Mouse (Mus musculus): ENCODE data around the gene Pigk.

Pigk gene

DNA sequence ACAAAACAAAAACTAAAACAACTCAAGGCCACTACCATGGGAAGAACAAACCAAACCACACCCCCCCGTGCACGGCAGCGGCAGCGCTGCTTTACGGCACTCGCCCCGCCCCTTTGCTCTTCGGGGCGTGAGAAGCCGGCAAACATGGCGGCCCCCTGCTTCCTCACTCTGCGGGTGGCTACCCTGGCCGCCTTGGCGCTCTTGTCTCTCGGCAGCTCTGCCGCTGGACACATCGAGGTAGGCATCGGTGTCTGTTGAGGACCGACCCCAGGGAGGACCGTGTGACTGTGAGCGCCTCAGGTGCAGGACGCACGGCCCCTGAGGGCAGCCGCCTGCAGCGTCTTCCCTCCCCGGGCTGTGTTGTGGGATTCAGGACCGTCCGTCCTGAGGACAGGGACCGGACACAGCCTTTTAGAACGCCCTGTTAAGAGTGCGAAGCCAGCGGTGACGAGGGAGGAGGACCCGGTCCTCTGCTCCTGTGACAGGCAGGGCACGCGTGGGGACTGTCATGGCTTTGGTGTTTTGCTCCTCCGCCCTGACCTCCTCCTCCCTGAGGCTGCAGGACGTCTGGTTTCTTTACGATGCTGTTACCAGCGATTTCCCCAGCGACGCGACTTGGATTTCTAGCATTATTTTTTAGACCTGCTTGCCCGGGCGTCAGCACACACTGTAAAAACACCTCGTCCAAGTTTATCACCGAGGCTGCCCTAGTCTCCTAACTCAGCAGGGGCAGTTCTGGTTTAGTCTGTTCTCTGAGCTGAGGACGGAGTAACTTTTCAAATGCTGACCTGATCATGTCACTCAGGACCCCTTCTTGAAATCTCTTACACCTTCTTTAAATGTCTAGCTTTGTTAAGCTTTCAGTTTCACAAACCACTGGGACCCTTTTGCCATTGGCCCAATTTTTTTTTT is at the start of gene Pigk:
Pigk (plus strand) TSS at position 110 of the 912 bp plus-strand sequence.
- DNase-seq (ENCODE audit: low read depth, low spot score), result peak; percentile 91

DNA sequence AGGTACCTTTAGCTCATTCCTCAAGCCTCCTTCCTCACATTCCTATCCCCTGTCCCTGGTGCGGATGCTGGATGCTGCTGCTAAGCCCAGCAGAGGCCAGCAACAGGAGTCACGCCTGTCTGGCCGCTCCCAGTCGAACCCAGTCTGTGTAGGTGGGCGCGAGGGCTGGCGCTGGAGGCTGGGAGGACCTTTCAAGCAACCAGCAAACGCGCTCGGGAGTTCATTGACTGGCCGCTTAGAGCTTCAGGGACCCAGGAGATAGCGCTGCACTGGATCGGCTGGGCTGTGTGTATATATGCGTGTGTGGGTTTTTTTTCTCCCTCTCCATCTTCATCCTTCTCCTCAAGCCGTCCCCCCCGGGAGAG is 46.9 kb upstream of the Pigk start:
- DNase-seq (ENCODE audit: low read depth, low spot score), result no peak

DNA sequence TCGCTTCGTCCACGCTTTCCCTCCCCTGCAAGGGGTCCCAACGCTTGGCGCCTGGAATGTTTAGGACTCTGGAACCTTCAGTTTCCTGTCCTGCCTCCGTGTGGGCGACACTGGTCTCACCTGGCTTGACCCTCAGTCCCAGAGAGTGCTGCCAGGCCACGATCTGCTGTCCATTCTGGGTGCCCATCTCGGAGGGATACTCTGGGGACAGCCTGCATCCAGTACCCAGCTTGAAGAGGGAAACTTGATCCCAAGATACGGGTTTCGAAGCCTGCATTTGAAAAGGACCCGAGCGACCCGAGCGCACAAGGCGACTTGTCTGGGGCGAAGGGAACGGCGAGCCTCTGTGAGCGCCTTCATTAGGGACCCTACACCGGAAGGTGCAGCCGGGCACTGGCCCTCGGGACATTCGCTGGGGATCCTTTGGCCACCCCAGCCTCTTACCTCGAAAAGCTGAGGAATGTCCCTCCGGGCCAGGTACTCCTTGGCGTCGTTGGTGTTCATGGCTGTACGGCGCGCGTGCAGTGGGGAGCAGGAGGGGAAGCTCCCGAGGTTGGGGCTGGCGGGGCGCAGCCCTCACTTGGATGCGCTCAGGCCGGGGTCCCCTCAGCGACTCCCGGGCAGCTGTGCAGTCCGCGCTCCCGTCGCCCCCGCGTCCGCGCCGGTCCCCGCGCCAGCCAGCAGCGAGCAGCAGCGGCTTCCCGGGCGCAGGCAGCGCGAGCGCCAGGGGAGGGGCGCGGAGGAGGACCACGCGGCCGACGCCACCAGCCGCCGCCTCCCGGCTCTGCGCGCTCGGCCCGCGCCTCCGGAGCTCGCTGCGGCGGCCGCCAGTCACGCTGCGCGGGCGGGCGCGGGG is 46.3 kb upstream of the Pigk start:
- DNase-seq (ENCODE audit: low read depth, low spot score), result no peak

DNA sequence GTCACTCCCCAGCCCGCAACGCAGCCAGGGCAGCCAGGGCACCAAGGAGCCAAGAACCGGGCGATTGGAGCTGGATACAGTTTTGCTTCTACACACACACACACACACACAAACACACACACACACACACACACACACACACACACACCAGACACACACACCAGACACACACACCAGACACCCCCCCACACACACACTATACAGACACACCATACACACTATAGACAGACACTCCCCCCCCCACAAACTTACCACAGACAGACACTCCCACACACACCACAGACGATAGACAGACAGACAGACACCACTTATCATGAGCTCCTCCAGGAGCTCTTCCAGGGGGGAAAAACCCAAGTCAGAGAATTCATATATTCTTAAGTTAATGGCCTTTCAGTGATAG is 45.7 kb upstream of the Pigk start, which contains the start of gene Ak5:
Ak5 (minus strand) TSS at position 122 of the 400 bp plus-strand sequence.
- DNase-seq (ENCODE audit: low read depth, low spot score), result no peak

DNA sequence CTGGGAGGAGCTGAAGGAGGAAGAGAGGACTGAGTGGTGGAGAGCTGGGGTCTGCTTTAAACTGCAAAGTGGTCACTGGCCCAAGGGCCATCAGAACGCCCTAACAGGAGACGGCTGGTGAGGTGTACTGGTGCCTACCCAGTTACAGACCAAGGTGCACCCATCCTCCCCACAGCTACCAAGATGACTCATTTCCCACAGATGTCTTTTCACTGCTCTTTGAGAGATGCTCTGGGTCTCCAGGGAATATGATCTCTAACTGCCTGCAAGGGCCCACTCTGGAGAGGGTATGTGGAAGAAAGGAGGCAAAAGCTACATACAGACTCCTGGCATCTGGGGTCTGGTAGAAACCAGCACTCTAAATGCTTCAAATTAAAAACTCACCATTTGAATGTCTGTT is 45.1 kb upstream of the Pigk start:
- DNase-seq (ENCODE audit: low read depth, low spot score), result peak; percentile 66

DNA sequence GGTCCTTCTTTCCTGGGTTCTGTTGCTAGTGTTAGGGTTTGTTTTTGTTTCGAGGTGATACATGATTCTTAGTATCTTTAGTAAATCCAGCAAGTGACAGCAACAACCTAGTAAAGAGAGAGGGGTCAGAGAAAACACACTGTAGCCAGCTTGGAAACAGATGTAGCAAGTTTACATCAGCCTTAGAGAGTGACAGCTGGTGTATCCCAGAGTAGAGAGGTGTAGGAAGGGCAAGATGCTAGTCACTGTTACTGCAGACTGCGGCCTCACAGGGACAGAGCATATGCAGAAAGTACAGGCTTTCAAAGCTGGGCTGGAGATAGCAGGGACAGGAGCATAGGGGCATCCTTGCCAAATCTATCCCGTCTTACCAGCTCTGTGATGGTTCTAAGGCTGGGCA is 44.1 kb upstream of the Pigk start:
- no peak for DNase-seq (ENCODE audit: low read depth, low spot score)

DNA sequence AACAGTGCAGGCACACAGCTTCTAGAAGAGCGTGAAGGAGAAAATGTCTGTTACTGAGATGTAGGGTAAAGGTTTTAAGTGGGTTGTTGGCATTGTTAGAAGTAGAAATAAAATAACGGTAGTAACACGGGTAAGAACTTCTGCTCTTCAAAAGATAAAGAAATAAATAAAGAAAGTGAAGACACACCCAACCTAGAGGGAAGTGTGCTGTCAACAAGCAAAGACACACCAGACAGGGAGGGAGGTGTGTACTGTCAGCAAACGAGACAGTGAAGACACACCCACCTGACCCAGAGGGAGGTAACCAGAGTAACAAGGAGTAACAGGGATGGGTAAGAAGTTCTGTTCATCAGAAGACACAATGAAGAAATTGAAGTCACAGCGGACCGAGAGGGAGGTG is 39.2 kb upstream of the Pigk start:
- DNase-seq (ENCODE audit: low read depth, low spot score), result no peak

DNA sequence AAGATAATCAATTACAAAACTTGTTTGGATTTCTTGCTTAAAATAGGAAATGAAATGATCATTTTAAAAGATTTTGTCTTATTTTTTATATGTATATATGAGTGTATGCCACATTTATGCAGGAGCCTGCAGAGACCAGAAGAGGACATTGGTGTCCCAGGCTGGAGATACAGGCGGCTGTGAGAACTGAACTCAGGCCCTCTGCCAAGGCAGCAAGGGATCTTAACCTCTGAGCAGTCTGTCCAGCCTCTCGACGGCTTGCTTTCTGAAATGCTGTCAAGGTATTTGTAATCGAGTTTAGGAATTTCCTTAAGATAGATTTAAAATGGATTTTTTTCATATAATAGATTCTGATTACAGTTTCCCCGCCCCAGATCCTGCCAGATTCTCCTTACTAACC is 25.4 kb upstream of the Pigk start:
- DNase-seq (ENCODE audit: low read depth, low spot score), result no peak

DNA sequence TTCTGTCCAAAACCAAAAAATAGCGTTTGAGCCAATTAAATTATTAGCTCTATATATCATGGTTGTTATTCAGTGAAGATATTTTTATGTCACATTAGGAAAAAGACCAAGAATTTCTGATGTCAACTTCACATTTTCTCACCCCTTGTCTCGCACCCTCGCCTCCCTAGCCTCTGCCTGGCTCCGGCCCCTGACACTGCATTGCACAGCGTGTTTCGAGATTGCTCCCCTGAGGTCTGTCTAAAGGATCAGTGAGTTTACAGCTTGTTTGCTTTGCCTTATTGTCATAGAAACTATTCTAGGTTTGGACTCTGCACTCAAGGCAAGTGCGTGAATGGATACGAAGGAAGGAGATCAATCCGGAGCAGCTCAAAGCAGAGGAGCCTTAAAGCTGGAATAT is 24.8 kb upstream of the Pigk start:
- no peak for DNase-seq (ENCODE audit: low read depth, low spot score)

DNA sequence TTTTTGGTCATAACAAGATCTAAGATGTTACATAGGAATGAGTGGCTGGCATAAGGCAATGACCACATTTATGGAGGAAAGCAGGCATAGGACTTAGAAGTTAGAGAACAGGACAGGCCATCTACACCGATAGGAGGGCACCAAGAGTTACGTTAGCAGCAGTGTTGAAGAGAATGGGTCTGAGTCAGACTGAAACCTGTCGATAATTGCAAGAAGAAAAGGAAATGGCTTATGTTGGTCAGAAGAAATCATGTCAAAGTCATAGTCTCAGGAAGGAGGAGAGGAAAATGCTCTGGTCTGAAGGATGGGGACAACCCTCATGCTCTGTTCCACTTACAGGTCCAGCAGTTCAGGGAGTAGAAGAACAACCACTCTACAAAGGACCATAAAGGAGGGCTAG is 18.9 kb upstream of the Pigk start:
- no peak for DNase-seq (ENCODE audit: low read depth, low spot score)

DNA sequence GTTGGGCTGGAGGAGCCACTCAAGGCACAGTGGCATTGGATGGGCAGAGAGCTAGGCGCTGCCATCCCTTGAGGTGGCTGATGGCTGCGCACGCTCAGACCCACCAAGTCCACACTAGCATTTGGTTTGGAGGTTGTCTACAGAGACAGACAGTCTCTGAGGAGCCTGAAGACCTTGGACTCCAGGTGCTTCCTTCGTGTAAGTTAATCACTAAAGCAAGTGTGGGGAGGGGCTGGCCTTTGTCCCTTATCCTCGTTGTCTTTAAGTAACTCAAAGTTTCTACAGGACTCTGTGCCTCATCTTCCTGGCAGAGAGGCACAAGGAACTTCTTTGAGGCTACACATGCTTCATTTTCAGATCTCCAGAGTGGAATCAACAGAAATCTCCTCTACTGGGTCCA is 15.9 kb upstream of the Pigk start:
- DNase-seq (ENCODE audit: low read depth, low spot score), result no peak

DNA sequence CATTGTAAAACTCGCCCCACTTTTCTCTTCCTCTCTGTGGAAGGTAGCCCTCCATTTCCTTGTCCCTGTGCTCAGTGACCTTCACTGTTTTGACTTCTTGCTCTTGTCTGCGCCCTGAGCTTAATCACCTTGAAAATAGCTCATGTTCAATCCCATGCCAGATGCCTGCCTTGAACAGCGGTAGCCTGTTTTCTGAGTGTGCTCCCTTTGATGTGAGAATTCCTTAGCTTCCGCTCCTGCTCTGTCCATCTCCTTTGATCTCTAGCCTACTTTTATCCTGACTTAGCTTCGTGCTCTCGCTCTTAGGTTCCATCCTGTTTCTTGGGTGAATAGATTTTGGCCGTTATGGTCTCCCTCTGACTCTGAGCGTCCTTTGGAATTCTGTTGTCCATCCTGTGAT is 14.6 kb upstream of the Pigk start:
- DNase-seq (ENCODE audit: low read depth, low spot score), result no peak

DNA sequence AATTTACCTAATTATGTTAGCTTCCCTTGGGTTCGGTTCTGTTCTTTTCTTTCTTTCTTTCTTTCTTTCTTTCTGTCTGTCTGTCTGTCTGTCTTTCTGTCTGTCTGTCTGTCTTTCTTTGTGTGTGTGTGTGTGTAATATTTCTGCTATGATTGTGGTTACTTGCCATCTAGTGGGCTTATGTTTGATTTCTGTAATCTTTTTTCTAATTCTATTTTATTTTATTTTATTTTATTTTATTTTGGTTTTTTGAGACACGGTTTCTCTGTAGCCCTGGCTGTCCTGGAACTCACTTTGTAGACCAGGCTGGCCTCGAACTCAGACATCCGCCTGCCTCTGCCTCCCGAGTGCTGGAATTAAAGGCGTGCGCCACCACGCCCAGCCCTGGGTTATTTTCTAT is 12.4 kb upstream of the Pigk start:
- DNase-seq (ENCODE audit: low read depth, low spot score), result peak; percentile 31

DNA sequence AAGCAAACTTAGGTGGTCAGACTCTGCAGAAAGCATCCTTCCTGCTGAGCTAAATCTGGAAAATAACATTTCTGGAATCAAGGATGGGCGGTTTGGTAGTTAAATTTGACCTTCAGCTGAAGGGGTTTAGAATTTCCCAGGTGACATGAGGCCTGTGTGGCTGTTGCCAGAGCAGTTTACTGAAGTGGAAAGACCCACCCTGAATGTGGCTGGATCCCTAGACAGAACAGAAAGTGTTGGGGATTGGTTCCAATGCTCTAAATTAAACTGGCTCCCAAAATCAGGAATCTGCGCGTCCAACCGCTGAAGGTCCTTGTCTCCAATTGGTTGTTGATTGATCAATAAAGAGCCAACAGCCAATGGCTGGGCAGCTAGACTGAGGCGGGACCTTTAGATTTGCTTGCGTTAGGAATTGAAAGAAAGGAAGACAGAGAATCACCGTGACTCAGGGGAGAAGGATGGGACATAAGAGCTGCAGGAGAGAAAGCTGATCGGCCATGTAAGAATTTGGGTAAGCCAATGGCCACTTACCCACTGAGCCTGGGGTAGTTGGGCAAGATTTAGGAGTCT is 11.5 kb upstream of the Pigk start:
- no peak for DNase-seq (ENCODE audit: low read depth, low spot score)

DNA sequence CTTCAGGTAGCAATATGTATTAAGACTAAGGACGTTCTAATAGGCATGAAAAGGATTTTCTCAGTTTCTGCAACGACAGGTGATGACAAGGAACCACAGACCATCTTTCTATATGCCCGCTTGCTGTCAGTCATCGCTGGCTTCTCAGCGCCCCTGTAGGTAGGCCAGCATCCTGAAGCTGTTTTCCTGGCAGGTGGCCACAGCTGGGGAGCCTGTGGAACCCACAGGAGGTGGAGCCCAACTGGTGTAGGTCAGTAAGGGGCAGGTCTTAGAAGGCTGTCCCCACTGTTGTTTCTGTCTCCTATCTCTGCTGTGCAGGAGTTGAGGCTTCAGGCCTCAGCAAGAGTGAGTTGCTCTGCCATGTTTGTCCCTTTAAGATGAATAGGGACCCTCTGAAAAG is 8.1 kb upstream of the Pigk start:
- DNase-seq (ENCODE audit: low read depth, low spot score), result no peak

DNA sequence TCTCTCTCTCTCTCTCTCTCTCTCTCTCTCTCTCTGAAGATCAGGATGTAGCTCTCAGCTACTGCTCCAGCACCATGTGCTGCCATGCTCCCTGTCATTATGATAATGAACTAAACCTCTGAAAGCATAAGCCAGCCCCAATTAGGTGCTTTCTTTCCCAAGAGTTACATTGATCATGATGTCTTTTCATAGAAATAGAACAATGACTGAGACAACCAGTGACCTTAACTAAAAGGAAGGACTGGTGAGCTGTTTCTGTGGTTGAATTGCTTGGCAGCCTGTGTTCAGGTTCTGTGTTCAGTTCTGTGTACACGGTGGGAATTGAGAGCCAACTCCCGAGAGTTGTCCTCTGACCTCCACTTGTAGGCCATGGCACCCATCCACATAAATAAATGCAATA is 7.0 kb upstream of the Pigk start:
- DNase-seq (ENCODE audit: low read depth, low spot score), result no peak

DNA sequence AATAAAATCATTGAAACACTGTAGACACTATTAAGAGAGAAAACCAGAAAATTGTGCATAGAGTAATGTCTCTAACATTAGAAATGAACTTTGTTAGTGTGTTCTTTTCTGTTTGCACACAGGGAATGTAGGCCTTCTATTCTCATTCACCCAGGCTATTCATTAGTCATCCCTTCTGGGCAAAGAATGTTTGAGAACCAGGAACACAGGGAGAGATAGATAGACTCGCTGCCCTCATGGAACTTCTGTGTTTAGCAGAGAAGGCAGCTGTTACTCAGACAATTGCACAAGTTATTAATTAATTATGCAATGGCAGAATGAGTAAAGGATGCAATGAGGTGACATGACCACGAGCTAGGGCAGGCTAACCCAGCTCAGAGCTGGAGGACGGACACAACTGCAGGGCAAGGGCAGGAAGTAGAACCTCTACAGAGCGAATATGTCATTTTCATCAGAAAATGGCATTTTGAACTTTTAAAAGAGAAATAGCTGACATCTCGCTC is 6.5 kb upstream of the Pigk start:
- DNase-seq (ENCODE audit: low read depth, low spot score), result peak; percentile 14

DNA sequence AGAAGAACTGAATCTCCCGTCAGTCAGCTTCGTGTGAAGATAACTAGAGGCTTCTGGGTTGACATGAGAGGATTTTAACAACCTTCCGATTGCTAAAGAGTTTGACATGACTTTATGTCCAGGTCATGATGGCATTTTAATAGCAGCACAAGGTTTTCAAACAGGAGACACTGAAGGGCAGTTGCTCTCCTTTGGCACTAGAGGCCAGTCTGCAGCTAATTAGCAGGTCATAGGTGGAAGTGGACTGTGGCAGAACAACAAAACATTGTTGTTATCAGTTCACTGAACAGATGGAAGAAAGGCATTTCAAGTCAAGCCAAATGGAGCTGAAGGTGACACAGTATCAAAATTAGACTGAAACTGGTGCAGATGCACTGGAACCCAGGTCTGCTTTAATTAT is 4.0 kb upstream of the Pigk start:
- DNase-seq (ENCODE audit: low read depth, low spot score), result peak; percentile 16

DNA sequence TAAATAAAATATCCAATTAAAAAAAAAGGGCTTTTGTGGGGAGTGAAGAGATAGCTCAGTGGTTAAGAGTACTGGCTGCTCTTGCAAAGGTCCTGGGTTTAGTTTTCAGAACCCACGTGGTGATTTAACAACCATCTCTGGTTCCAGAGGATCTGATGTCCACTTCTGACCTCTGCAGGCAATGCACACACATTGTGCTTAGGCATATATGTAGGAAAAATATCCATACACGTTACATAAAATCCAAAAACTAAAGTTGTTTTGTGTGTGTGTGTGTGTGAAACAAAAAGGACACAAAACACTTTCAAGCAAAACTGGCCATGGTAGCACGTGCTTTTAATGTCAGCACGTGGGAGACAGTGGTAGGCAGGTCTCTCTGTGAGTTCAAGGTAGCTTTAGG is 943 bp upstream of the Pigk start:
- peak; percentile 75 for DNase-seq (ENCODE audit: low read depth, low spot score)

DNA sequence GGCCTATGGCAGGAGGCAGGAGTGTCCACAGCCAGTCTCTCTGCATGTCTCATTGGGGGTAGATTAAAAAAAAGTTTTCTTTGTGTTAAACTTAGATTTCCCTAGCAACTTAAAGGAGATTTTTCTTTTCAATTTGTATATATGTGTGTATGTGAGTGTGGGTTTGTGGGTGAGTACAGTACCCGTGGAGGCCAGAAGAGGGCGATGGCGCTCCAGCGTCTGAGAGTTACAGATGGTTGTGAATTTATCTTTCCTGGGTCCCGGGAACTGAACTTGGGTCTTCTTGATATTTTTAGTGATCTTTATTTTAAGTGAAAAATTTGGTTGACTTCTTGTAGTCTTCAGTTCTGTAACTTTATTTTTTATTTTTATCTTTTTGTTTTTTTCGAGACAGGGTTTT is 7.4 kb downstream of the Pigk start:
- DNase-seq (ENCODE audit: low read depth, low spot score), result peak; percentile 23

DNA sequence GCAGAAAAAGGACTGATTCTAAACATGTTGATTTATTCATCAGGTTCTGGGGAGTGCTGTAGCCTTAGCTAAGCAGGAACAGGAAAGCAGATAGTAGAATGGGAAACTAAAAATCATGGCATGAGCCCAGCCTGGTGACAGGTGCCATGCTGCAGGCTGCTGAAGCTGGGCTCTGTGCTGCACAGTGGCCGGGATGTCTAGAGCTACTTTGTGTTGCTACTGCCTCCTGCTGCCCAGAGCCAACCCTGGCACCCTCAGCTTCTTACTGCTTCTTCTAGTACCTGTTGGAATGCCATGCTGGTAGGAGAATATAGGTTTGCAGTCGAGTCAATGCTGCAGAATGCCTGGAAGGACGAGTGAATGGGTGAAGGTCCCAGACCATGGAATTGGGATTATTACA is 8.9 kb downstream of the Pigk start:
- peak; percentile 55 for DNase-seq (ENCODE audit: low read depth, low spot score)

DNA sequence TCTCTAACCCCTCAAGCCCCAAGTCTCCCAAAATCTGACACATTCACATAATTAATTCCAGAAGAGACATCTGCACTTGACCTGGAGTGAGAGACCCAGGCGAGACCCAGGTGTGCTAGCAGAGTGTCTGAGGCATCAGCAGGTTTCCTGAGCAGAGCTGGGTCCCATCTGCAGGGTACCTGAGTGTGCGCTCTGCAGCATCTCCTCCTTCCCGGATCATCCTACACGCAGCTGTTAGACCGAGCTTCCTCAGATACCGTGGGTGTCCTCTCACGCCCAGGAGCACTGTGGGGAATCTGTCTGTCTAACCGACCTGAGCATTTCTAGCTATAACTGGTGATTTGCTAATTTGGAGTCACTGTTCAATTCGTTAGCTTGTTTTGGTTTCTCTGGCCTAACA is 10.5 kb downstream of the Pigk start:
- no peak for DNase-seq (ENCODE audit: low read depth, low spot score)
